Mouse (Mus musculus) retina, adult 2 months (tissue): Measurements from ENCODE around the gene Gm21094.
"Not testable (repeated sequence)": the region's sequence is repeated elsewhere in the genome, so short reads cannot be mapped to it uniquely, and the experiment has no call there.

Experiments used
- DNase-seq: peaks from one replicate; pipeline ENCODE4 v3.0.0-alpha.2; 2012; ENCODE audit warnings: low read depth, low spot score

Gm21094 gene

GRCm38 (mm10) chrY:32620343-32620742, at the start of gene Gm21094:
Gm21094 (minus strand) TSS chrY:32620443.
- not testable (repeated sequence) for DNase-seq
